9 mouse cellular contexts compared by ENCODE assay signal in genomic region chr17:5057944-5058720, GRCm38 (mm10).
DNase-seq lines count a peak whose midpoint lies in the region; ATAC-seq and TF ChIP-seq lines count a peak whose summit lies in the region.
"Had no signal": no experiment of that assay in that cellular context is flagged by ENCODE, and none has a peak within 500 bp of the region (broad histone marks: within the 10 kb centered on the region; RNA-seq: fewer than 3 reads in every experiment).

No protein-coding gene starts in this region.

- no peaks in the 10 kb centered on the region for H3K36me3 ChIP-seq in intestine, postnatal 0 days (ENCODE audit: control insufficient read depth, insufficient read depth)
- H3K36me3 ChIP-seq in liver, postnatal 0 days (replicated peaks; ENCODE audit: insufficient read depth, low read length) = no peaks in the 10 kb centered on the region; the same call in 1 of the 2 replicates
- no peaks in the 10 kb centered on the region for H3K36me3 ChIP-seq in neural tube, embryonic 15.5 days

- no peak overlapping the region for H3K4me3 ChIP-seq in intestine, postnatal 0 days (ENCODE audit: low read depth, low read length)
- no peak overlapping the region for H3K4me3 ChIP-seq in liver, postnatal 0 days (ENCODE audit: low read depth, low read length)
- no peak overlapping the region for H3K4me3 ChIP-seq in neural tube, embryonic 15.5 days (replicated peaks)

- peak overlapping the region; percentile 45 for H3K4me2 ChIP-seq in intestine, postnatal 0 days (replicated peaks; ENCODE audit: low read depth)
- peak overlapping the region; percentile 52 for H3K4me2 ChIP-seq in liver, postnatal 0 days (ENCODE audit: low read depth, low read length)
- H3K4me2 ChIP-seq in neural tube, embryonic 15.5 days = peak overlapping the region; percentile 22

- TF ChIP-seq EP300 in liver, postnatal 0 days (IDR thresholded peaks at IDR 0.05; ENCODE audit: low read depth) = 0 out of 2 replicates have a peak, but pooled peaks have one; percentile 27

- WGBS in intestine, postnatal 0 days = 3% methylated on average over 10 of the region's 10 CpGs
- 22% methylated on average over 10 of the region's 10 CpGs for WGBS in liver, postnatal 0 days (ENCODE audit: insufficient replicate concordance)
- 5% methylated on average over 10 of the region's 10 CpGs for WGBS in neural tube, embryonic 15.5 days

- H3K27ac ChIP-seq in intestine, postnatal 0 days (ENCODE audit: low read depth, low read length) = no peak overlapping the region; the same call in 1 of the 2 replicates
- H3K27ac ChIP-seq in liver, postnatal 0 days (ENCODE audit: low read depth) = peak overlapping the region; percentile 66
- peak overlapping the region; percentile 72 for H3K27ac ChIP-seq in neural tube, embryonic 15.5 days (replicated peaks)

- no peaks in the 10 kb centered on the region for H3K27me3 ChIP-seq in intestine, postnatal 0 days (replicated peaks; ENCODE audit: control insufficient read depth, insufficient read depth, low read length)
- no peaks in the 10 kb centered on the region for H3K27me3 ChIP-seq in liver, postnatal 0 days (ENCODE audit: insufficient read depth, low read length)
- H3K27me3 ChIP-seq in neural tube, embryonic 15.5 days (replicated peaks) = no peaks in the 10 kb centered on the region
- H3K27me3 ChIP-seq: CH12.LX had no signal

- H3K9ac ChIP-seq in intestine, postnatal 0 days (ENCODE audit: low read depth, low read length) = no peak overlapping the region
- H3K9ac ChIP-seq in liver, postnatal 0 days (replicated peaks) = peak overlapping the region; percentile 30
- H3K9ac ChIP-seq in neural tube, embryonic 15.5 days (replicated peaks) = no peak overlapping the region

- H3K9me3 ChIP-seq in intestine, postnatal 0 days (ENCODE audit: control insufficient read depth) = no peaks in the 10 kb centered on the region
- no peaks in the 10 kb centered on the region for H3K9me3 ChIP-seq in liver, postnatal 0 days (ENCODE audit: low read length)
- no peaks in the 10 kb centered on the region for H3K9me3 ChIP-seq in neural tube, embryonic 15.5 days (replicated peaks)

- peaks cover 28% of the 10 kb centered on the region; the same call in 1 of the 2 replicates for H3K4me1 ChIP-seq in intestine, postnatal 0 days (replicated peaks; ENCODE audit: control insufficient read depth, insufficient read depth, low read length)
- H3K4me1 ChIP-seq in liver, postnatal 0 days (ENCODE audit: insufficient read depth) = peaks cover 38% of the 10 kb centered on the region
- peaks cover 73% of the 10 kb centered on the region for H3K4me1 ChIP-seq in neural tube, embryonic 15.5 days

- peak; percentile 17; the same call in 1 of the 2 replicates for TF ChIP-seq CTCF in intestine, postnatal 0 days (IDR thresholded peaks at IDR 0.05; ENCODE audit: low read depth)
- no peak for TF ChIP-seq CTCF in liver, postnatal 0 days (IDR thresholded peaks at IDR 0.05; ENCODE audit: low read depth)

- peak; percentile 23 to 46 for DNase-seq in layer of hippocampus, postnatal 36 days
- no peak for DNase-seq in layer of hippocampus, postnatal 14 days (ENCODE audit: low spot score in 2 of 2)
- peak; percentile 75 for DNase-seq in embryo, embryonic 10 days (ENCODE audit: low spot score)
- DNase-seq in heart, adult 18-20 months = peak; percentile 72 to 73
- DNase-seq in liver, postnatal 0 days = peak; percentile 46

- ATAC-seq in intestine, postnatal 0 days = 0 out of 2 replicates have a peak, but pooled peaks have one; percentile 54
- peak; percentile 56 for ATAC-seq in liver, postnatal 0 days
- ATAC-seq in neural tube, embryonic 15.5 days (ENCODE audit: low FRiP score) = peak; percentile 62
- ATAC-seq in inflammation-experienced regulatory T-cells, adult 6 months = no peak

Comparison
In these comparisons a context has a peak if more than half of its experiments do, and no peak if none do; other contexts are left out.
1. DNase-seq: peak in layer of hippocampus, postnatal 36 days (2 of 2), embryo, embryonic 10 days (single experiment), heart, adult 18-20 months (2 of 2) and liver, postnatal 0 days (single experiment); none in layer of hippocampus, postnatal 14 days (0 of 2).
2. Peak in every context shown above with its lines, with median percentiles within 50 percentile points of each other: H3K4me2 ChIP-seq.